Mouse (Mus musculus) embryonic facial prominence, embryonic 11.5 days (tissue): Measurements from ENCODE around the gene Flot1. TPM values are rescaled to one million over a fixed set of nuclear protein-coding genes. Genes with fewer than 3 reads are reported as not detected.

ENCODE experiments used
- ATAC-seq: fragments of 200-750 bp; cut with Nextera tagmentation; replicated peaks from 2 replicates; pipeline ENCODE4 v1.8.0; 2017; ENCODE audit warnings: low read depth; ENCODE audit not compliant: insufficient number of reproducible peaks, low FRiP score, low TSS enrichment
- DNase-seq: peaks from one replicate; pipeline ENCODE4 v3.0.0-alpha.2; 2015; ENCODE audit warnings: low spot score
- H3K27ac ChIP-seq: fragments of 300-500 bp; sonication (generic); replicated peaks from 2 replicates; pipeline ENCODE4 v1.5.1; 2014; ENCODE audit warnings: mild to moderate bottlenecking, low read depth, low read length, control low read depth
- H3K27me3 ChIP-seq: fragments of 300-500 bp; sonication (generic); 2 replicates; pipeline ENCODE4 v1.6.1; 2014; ENCODE audit warnings: mild to moderate bottlenecking, low read length, moderate library complexity, mixed read lengths; ENCODE audit not compliant: control insufficient read depth, insufficient read depth
- H3K36me3 ChIP-seq: fragments of 300-500 bp; sonication (generic); replicated peaks from 2 replicates; pipeline ENCODE4 v1.6.1; 2014; ENCODE audit warnings: low read depth, mild to moderate bottlenecking, low read length, moderate library complexity, mixed read lengths; ENCODE audit not compliant: control insufficient read depth, insufficient read depth
- H3K4me1 ChIP-seq: fragments of 300-500 bp; sonication (generic); 2 replicates; pipeline ENCODE4 v1.6.1; 2014; ENCODE audit warnings: low read length, mixed read lengths; ENCODE audit not compliant: control insufficient read depth, insufficient read depth
- H3K4me2 ChIP-seq: fragments of 300-500 bp; sonication (generic); 2 replicates; pipeline ENCODE4 v1.6.1; 2014; ENCODE audit warnings: low read depth, mild to moderate bottlenecking, control low read depth, low read length, moderate library complexity
- H3K4me3 ChIP-seq: fragments of 300-500 bp; sonication (generic); 2 replicates; pipeline ENCODE4 v1.5.1; 2014; ENCODE audit warnings: low read depth, low read length, control low read depth
- H3K9ac ChIP-seq: fragments of 300-500 bp; sonication (generic); replicated peaks from 2 replicates; pipeline ENCODE4 v1.6.1; 2014; ENCODE audit warnings: mild to moderate bottlenecking, control low read depth, low read length
- H3K9me3 ChIP-seq: fragments of 300-500 bp; sonication (generic); replicated peaks from 2 replicates; pipeline ENCODE4 v1.6.1; 2016; ENCODE audit warnings: mild to moderate bottlenecking, low read length, inconsistent platforms, mixed read lengths; ENCODE audit not compliant: control insufficient read depth
- WGBS: fragments of 180-500 bp; shearing (Covaris S2); extraction: QIAGEN DNeasy Blood & Tissue Kit; methylation state at CpG from one replicate; pipeline ENCODE4 v1.1.7; 2014; 5-methylcytosine and 5-hydroxymethylcytosine counted together
- polyA plus RNA-seq: library from polyadenylated mRNA; unstranded; fragments of >200 nt; fragmentation: Nextera tagmentation; extraction: Ambion mirVana; gene quantifications from 2 replicates; pipeline ENCODE4 v1.2.1, GENCODE M21; 2014

The Flot1 gene
- polyA plus RNA-seq, 1 experiment from 2014 or later: 53.8 TPM

DNA sequence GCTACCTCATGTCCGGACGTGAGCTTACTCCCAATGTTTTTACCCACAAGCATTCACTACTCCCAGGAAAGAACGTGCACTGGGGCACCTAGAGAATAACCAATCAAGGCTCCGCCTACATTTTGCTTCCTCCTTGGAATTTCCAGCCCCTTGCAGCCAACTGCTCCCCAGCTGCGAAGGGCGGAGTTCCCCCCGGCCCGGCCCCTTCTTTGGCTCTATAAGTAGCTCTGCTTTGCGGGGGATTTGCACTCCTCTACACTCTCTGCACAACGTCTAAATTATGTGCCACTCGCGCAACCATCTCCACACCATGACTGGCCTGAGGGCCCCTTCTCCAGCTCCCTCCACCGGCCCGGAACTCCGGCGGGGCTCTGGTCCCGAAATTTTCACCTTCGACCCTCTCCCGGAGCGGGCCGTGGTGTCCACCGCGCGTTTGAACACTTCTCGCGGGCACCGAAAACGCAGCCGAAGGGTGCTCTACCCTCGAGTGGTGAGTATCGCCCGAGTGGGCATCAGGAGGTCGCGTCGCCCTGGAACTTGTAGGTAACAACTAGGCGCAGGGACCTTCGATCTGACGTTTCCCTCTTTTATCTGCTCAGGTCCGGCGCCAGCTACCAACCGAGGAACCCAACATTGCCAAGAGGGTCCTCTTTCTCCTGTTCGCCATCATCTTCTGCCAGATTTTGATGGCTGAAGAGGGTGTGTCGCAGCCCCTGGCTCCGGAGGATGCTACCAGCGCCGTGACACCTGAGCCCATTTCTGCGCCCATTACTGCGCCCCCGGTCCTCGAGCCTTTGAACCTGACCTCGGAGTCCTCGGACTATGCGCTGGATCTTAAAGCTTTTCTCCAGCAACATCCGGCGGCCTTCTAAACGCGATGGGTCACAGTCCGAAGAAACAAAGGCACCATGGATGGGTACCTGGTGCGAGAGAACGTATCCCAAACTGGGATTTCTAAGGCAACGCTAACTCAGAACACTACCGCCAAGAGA, 1.3 kb upstream of the Flot1 start, which contains the start of gene Ier3:
Gene Ier3, plus strand, starts transcription at position 246 of the 992 bp plus-strand sequence.
- peak within 1 kb of the TSS; percentile 57 for H3K9ac ChIP-seq
- H3K9me3 ChIP-seq: no peaks in the 10 kb centered on the region
- peak; percentile 84 for DNase-seq
- H3K4me2 ChIP-seq: peak within 1 kb of the TSS; percentile 95
- no peaks in the 10 kb centered on the region; the same call in 1 of the 2 replicates for H3K27me3 ChIP-seq
- peak within 1 kb of the TSS; percentile 58 for H3K4me3 ChIP-seq
- 0 out of 2 replicates have a peak, but pooled peaks have one; percentile 1 for ATAC-seq
- WGBS: under 1% methylated on average over 62 of the region's 62 CpGs
- no peaks in the 10 kb centered on the region for H3K36me3 ChIP-seq
- H3K27ac ChIP-seq: no peak within 1 kb of the TSS
- peaks cover 6% of the 10 kb centered on the region for H3K4me1 ChIP-seq

DNA sequence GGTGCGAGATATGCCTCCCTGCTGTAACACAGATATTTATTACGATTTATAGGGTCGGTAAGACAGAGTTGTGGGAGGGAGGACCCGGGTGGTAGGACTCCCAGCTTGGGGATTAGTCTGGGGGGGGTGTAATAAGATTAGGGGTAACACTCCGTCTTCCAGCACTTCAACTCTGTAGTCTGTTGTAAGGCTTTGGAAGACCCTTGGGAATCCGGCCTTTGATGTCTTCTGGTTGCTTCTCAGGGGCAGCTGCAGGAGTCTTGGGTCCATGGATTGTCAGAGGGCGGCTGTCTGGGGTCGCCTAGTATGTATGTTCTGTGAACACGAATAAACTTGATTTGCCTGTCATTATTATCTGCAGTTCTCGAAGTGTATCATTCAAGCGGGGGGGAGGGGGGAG, 466 bp upstream of the Flot1 start:
- H3K4me1 ChIP-seq: peaks cover 3% of the 10 kb centered on the region
- no peaks in the 10 kb centered on the region; the same call in 1 of the 2 replicates for H3K27me3 ChIP-seq
- DNase-seq (no peak), ATAC-seq (peak; percentile 6; the same call in 1 of the 2 replicates)
- no peaks in the 10 kb centered on the region for H3K9me3 ChIP-seq
- 3% methylated on average over 11 of the region's 11 CpGs for WGBS
- no peak overlapping the region for H3K27ac ChIP-seq
- H3K4me2 ChIP-seq: peak overlapping the region; percentile 95
- no peaks in the 10 kb centered on the region for H3K36me3 ChIP-seq
- H3K9ac ChIP-seq: no peak overlapping the region; the same call in none of the 2 replicates
- peak overlapping the region; percentile 58 for H3K4me3 ChIP-seq

- Histone ChIP-seq H3K4me3 (no peak overlapping the region), H3K9ac (no peak overlapping the region), H3K36me3 (no peaks in the 10 kb centered on the region), H3K4me2 (0 out of 2 replicates have a peak overlapping the region, but pooled peaks have one; percentile 95), H3K4me1 (peaks cover 3% of the 10 kb centered on the region), H3K27ac (no peak overlapping the region), H3K27me3 (no peaks in the 10 kb centered on the region; the same call in 1 of the 2 replicates), H3K9me3 (no peaks in the 10 kb centered on the region)
- ATAC-seq: no peak
- WGBS: 49% methylated on average over 7 of the region's 7 CpGs
- no peak for DNase-seq
Observed at GRCm38 (mm10) chr17:35824402-35824801, 1.4 kb downstream of the Flot1 start.

DNA sequence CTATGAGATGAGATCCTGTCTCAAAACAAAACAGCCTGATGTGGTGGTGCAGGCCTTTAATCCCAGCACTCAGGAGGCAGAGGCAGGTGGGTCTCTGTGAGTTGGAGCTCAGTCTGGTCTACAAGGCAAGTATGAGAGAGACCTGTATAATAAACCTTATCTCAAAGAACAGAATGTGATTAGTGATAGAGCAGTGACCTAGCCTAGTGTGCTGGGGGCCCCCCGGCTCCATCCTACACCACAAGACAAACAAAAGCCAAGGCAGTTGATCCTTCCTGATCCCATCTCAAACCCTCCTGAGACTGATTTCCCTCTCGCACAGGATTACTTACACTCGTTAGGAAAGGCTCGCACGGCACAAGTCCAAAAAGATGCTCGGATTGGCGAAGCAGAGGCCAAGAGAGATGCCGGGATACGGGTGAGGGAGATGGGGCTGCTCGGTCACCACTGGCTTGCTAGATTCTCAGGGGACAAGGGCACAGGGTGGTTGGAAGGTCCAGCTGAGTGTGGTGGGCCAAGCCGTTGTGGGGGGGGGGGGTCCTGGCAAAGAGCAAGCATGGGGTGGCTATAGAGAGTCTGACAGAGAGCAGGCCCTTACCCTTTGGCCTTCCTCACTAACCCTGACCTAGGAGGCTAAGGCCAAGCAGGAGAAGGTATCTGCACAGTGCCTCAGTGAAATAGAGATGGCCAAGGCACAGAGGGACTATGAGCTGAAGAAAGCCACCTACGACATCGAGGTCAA, 2.2 kb downstream of the Flot1 start:
- DNase-seq (no peak), ATAC-seq (no peak)
- WGBS: 92% methylated on average over 13 of the region's 13 CpGs
- H3K9me3 ChIP-seq: no peaks in the 10 kb centered on the region
- H3K4me1 ChIP-seq: peaks cover 3% of the 10 kb centered on the region
- H3K9ac ChIP-seq: no peak overlapping the region
- H3K4me3 ChIP-seq: no peak overlapping the region
- no peaks in the 10 kb centered on the region for H3K36me3 ChIP-seq
- no peaks in the 10 kb centered on the region; the same call in 1 of the 2 replicates for H3K27me3 ChIP-seq
- H3K27ac ChIP-seq: no peak overlapping the region
- H3K4me2 ChIP-seq: no peak overlapping the region

DNA sequence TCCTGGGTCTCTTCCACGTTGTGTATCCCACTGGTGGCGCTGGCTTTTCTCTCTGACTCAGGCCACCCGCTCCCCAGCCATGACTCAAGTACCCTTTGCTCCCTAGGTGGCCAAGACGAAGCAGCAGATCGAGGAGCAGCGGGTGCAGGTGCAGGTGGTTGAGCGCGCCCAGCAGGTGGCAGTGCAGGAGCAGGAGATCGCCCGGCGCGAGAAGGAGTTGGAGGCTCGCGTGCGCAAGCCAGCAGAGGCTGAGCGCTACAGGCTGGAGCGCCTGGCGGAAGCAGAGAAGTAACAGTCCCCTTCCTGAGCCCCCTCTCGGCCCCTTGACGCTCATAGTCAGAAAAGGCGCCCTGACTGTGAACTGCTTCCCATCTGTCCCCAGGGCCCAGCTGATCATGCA, 6.7 kb downstream of the Flot1 start:
- WGBS: 3% methylated on average over 21 of the region's 21 CpGs
- ATAC-seq: peak; percentile 40

GRCm38 (mm10) chr17:35832400-35833238, 9.6 kb downstream of the Flot1 start:
- ATAC-seq (no peak), DNase-seq (no peak)
- H3K36me3 ChIP-seq: peaks cover 19% of the 10 kb centered on the region
- 73% methylated on average over 8 of the region's 8 CpGs for WGBS
- H3K4me3 ChIP-seq: no peak overlapping the region
- no peak overlapping the region for H3K4me2 ChIP-seq
- H3K9ac ChIP-seq: no peak overlapping the region
- H3K4me1 ChIP-seq: peaks cover 6% of the 10 kb centered on the region; the same call in 1 of the 2 replicates
- no peaks in the 10 kb centered on the region for H3K9me3 ChIP-seq
- no peak overlapping the region for H3K27ac ChIP-seq
- no peaks in the 10 kb centered on the region for H3K27me3 ChIP-seq

More for the DNA sequence above, 6.7 kb downstream of the Flot1 start:
- no peak overlapping the region for H3K27ac ChIP-seq
- peaks cover 6% of the 10 kb centered on the region for H3K36me3 ChIP-seq
- 0 out of 2 replicates have a peak, but pooled peaks cover under 1% of the 10 kb centered on the region for H3K4me1 ChIP-seq
- H3K4me3 ChIP-seq: no peak overlapping the region
- H3K9ac ChIP-seq: no peak overlapping the region
- no peaks in the 10 kb centered on the region for H3K27me3 ChIP-seq
- H3K4me2 ChIP-seq: no peak overlapping the region
- H3K9me3 ChIP-seq: no peaks in the 10 kb centered on the region
- DNase-seq: peak; percentile 89

GRCm38 (mm10) chr17:35833239-35833751, 10.3 kb downstream of the Flot1 start:
- peaks cover 19% of the 10 kb centered on the region for H3K36me3 ChIP-seq
- 24% methylated on average over 5 of the region's 5 CpGs for WGBS
- ATAC-seq (no peak), DNase-seq (no peak)
- peaks cover 6% of the 10 kb centered on the region; the same call in 1 of the 2 replicates for H3K4me1 ChIP-seq
- H3K4me3 ChIP-seq: no peak overlapping the region
- no peak overlapping the region for H3K4me2 ChIP-seq
- H3K9ac ChIP-seq: no peak overlapping the region
- no peak overlapping the region for H3K27ac ChIP-seq
- H3K27me3 ChIP-seq: no peaks in the 10 kb centered on the region
- no peaks in the 10 kb centered on the region for H3K9me3 ChIP-seq
